Mouse (Mus musculus) retina, postnatal 7 days (tissue): ENCODE results near the gene Oosp2.

Experiments
- DNase-seq: peaks from one replicate; pipeline ENCODE4 v3.0.0-alpha.2; 2012; ENCODE audit warnings: low read depth, low spot score

The Oosp2 gene

DNA sequence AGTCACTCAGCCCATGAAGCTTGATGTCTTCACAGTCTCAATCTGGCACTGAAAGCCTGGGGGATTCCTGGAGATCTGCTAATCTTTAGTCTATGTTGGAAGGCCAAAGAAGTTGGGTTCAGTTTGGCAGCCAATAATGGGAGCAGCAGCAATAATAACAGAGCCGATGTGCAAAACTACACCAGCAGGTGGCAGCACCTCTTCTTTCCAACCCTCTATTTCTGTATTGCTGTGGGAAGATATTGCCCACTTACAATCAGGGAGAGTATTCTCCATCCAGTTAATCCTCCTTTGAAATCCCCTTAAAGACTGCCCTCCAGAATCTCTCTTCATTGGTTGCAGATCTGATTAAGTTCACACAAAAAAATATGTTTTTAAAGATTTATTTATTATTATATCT, 52.2 kb downstream of the Oosp2 start:
- DNase-seq = peak; percentile 24

DNA sequence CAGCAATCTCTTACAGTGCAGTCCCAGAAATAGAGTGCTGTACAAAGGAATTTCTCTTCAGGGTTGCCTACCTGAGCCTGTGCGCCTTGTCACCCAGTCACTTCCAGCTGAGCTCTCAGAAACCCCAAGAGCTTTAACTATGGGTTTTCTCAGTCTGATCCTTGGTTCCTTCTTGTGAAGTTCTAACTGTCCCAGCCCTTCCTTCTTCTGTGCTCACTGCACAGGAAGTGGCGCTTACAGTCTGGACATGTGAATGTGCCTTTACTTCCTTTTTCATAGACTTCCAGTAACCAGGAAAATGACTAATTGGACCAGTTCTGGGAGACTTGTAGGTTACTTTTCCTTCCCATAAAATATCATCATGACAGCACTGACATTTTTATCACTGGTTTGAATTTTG, 55.8 kb downstream of the Oosp2 start, which contains the start of gene Ms4a6d:
TSS of gene Ms4a6d (minus strand) at position 247 of the 400 bp plus-strand sequence.
- DNase-seq = no peak

DNA sequence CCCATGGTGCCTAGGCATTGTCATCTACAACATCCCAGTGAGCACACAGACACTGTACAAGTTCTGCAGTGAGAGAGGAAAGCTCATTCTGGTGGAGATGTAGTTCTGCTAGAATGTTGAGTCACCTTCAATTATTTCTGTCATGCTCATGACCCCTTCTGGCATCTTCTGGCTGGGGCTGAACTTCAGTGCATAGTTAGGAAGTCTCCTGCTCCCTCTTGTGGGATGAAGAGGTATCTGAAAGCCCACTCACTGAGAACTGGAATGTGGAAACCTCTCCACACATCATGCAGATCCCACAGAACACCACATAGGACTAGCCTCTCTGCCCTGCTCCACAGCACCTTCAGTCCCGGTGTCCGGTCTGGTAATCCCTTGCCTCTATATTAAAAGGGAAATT, 58.3 kb downstream of the Oosp2 start:
- no peak for DNase-seq

DNA sequence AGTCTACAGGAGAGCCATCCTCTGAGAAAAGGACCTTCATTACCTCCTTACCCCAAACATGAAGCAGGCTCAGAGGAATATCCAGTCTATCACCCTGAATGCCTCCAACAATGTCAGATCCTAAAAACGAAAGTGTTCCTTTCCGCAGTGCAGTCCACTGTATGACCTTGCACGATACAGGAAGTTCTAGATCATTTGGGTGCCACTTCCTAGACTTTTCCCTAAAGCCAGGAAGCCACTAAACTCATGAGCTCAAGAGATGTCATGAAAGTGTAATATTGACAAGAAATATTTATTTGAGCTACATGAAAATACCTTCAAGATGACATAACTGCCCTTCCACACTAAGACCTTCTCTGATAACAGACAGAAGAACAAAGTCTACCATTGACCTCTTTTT, 59.0 kb downstream of the Oosp2 start:
- no peak for DNase-seq
